Mouse (Mus musculus) CH12.LX (cell line): ENCODE measurements around the gene Ppp1r32. TPM values are rescaled to one million over a fixed set of nuclear protein-coding genes. Genes with fewer than 3 reads are reported as not detected.

Experiments used
- DNase-seq: peaks from one replicate; pipeline ENCODE4 v3.0.0-alpha.2; 2013; ENCODE audit errors: extremely low read depth
- H3K27ac ChIP-seq: 2 replicates; pipeline ENCODE4 v1.5.1; 2012; ENCODE audit warnings: low read depth, mild to moderate bottlenecking, control low read depth, moderate library complexity; ENCODE audit not compliant: insufficient read depth
- H3K27me3 ChIP-seq: replicated peaks from 2 replicates; pipeline ENCODE3; 2012; ENCODE audit warnings: inconsistent platforms
- H3K36me3 ChIP-seq, 2 experiments: replicated peaks in 1 of 2; 2 replicates each; pipeline versions ENCODE3 to v1.6.1; 2012; ENCODE audit warnings: inconsistent platforms in 1 of 2, low read length in 1 of 2, mild to moderate bottlenecking in 1 of 2, mixed read lengths in 1 of 2, moderate library complexity in 1 of 2; ENCODE audit not compliant: control insufficient read depth in 1 of 2, insufficient read depth in 1 of 2
- H3K4me1 ChIP-seq, 2 experiments: 2 replicates each; pipeline ENCODE4 v1.6.1; 2012; ENCODE audit warnings: inconsistent platforms in 1 of 2, moderate library complexity in 1 of 2; ENCODE audit not compliant: insufficient read depth in 2 of 2, control insufficient read depth in 1 of 2
- H3K4me2 ChIP-seq: 2 replicates; pipeline ENCODE4 v1.6.1; 2012; ENCODE audit warnings: low read depth, mild to moderate bottlenecking, control low read depth; ENCODE audit not compliant: poor library complexity, insufficient read depth, severe bottlenecking
- H3K4me3 ChIP-seq, 3 experiments: fragments of 150-350 bp in 1 of 3; sonication (generic) in 1 of 3; replicated peaks in 1 of 3; 2 replicates each; pipeline versions ENCODE3 to v1.5.1; 2011 to 2012; ENCODE audit warnings: low read depth in 2 of 3, low read length in 2 of 3, mild to moderate bottlenecking in 2 of 3, moderate library complexity in 2 of 3, control low read depth in 1 of 3, improper control_type of control experiment in 1 of 3, inconsistent platforms in 1 of 3, mixed read lengths in 1 of 3; ENCODE audit not compliant: poor library complexity in 1 of 3
- H3K79me2 ChIP-seq: replicated peaks from 2 replicates; pipeline ENCODE4 v1.6.1; 2012; ENCODE audit warnings: mild to moderate bottlenecking, moderate library complexity; ENCODE audit not compliant: control insufficient read depth, poor library complexity, insufficient read depth, severe bottlenecking; ENCODE audit errors: extremely low read depth
- H3K9ac ChIP-seq: 2 replicates; pipeline ENCODE4 v1.6.1; 2012; ENCODE audit warnings: low read depth, mild to moderate bottlenecking, control low read depth, moderate library complexity; ENCODE audit not compliant: insufficient read depth
- H3K9me3 ChIP-seq: replicated peaks from 2 replicates; pipeline ENCODE3; 2012; ENCODE audit warnings: low read length, inconsistent platforms, mixed read lengths
- ETS1 ChIP-seq: conservative IDR thresholded peaks from 2 replicates; pipeline ENCODE4 v1.6.1; 2012; ENCODE audit warnings: low read depth, mild to moderate bottlenecking, inconsistent platforms, low read length, improper control_type of control experiment, moderate library complexity
- HCFC1 ChIP-seq: IDR thresholded peaks from 2 replicates; pipeline ENCODE4 v1.6.1; 2012; ENCODE audit warnings: low read depth, mild to moderate bottlenecking, inconsistent platforms, low read length, improper control_type of control experiment
- IRF4 ChIP-seq: IDR thresholded peaks from 2 replicates; pipeline ENCODE4 v1.6.1; 2014; ENCODE audit warnings: low read depth, mild to moderate bottlenecking, inconsistent platforms, low read length, improper control_type of control experiment
- JUN ChIP-seq: IDR thresholded peaks from 2 replicates; pipeline ENCODE4 v1.6.1; 2011; ENCODE audit warnings: low read depth, mild to moderate bottlenecking, low read length, improper control_type of control experiment, moderate library complexity; ENCODE audit not compliant: insufficient read depth
- KAT2A ChIP-seq: IDR thresholded peaks from 2 replicates; pipeline ENCODE4 v1.6.1; 2012; ENCODE audit warnings: low read length, improper control_type of control experiment, inconsistent platforms; ENCODE audit not compliant: insufficient replicate concordance
- MAX ChIP-seq: IDR thresholded peaks from 2 replicates; pipeline ENCODE4 v1.6.1; 2011; ENCODE audit warnings: low read length, improper control_type of control experiment
- MAZ ChIP-seq: IDR thresholded peaks from 2 replicates; pipeline ENCODE4 v1.6.1; 2012; ENCODE audit warnings: low read depth, mild to moderate bottlenecking, inconsistent platforms, low read length, improper control_type of control experiment, moderate library complexity
- MEF2A ChIP-seq: IDR thresholded peaks from 2 replicates; pipeline ENCODE4 v1.6.1; 2014; ENCODE audit warnings: low read depth, mild to moderate bottlenecking, inconsistent platforms, low read length, improper control_type of control experiment, borderline replicate concordance
- MXI1 ChIP-seq: IDR thresholded peaks from 2 replicates; pipeline ENCODE4 v1.6.1; 2011; ENCODE audit warnings: mild to moderate bottlenecking, low read depth, low read length, improper control_type of control experiment
- POLR2A ChIP-seq: IDR thresholded peaks from 2 replicates; pipeline ENCODE4 v1.6.1; 2011; ENCODE audit warnings: low read depth, mild to moderate bottlenecking, improper control_type of control experiment, low read length
- RAD21 ChIP-seq: IDR thresholded peaks from 2 replicates; pipeline ENCODE4 v1.6.1; 2011; ENCODE audit warnings: low read depth, mild to moderate bottlenecking, low read length, improper control_type of control experiment, moderate library complexity
- SMC3 ChIP-seq: IDR thresholded peaks from 2 replicates; pipeline ENCODE4 v1.6.1; 2011; ENCODE audit warnings: low read depth, low read length, improper control_type of control experiment
- TBP ChIP-seq: conservative IDR thresholded peaks from 2 replicates; pipeline ENCODE4 v1.6.1; 2011; ENCODE audit warnings: low read depth, low read length, improper control_type of control experiment
- UBTF ChIP-seq: IDR thresholded peaks from 2 replicates; pipeline ENCODE4 v1.6.1; 2012; ENCODE audit warnings: low read depth, mild to moderate bottlenecking, inconsistent platforms, low read length, improper control_type of control experiment, moderate library complexity
- USF2 ChIP-seq: conservative IDR thresholded peaks from 2 replicates; pipeline ENCODE4 v1.6.1; 2011; ENCODE audit warnings: low read depth, low read length, improper control_type of control experiment
- ZKSCAN1 ChIP-seq: IDR thresholded peaks from 2 replicates; pipeline ENCODE4 v1.6.1; 2012; ENCODE audit warnings: low read depth, inconsistent platforms, low read length, improper control_type of control experiment, borderline replicate concordance
- ZMIZ1 ChIP-seq: IDR thresholded peaks from 2 replicates; pipeline ENCODE4 v1.6.1; 2012; ENCODE audit warnings: low read depth, mild to moderate bottlenecking, inconsistent platforms, low read length, improper control_type of control experiment
- ZNF384 ChIP-seq: IDR thresholded peaks from 2 replicates; pipeline ENCODE4 v1.6.1; 2012; ENCODE audit warnings: low read depth, low read length, improper control_type of control experiment, inconsistent platforms
- dilution Hi-C: fragments of 300-500 bp; cut with MboI; formaldehyde crosslinking; loops from 2 replicates; pipeline ENCODE4 v1.14.3; 2020; ENCODE audit warnings: low sequenced_read_pairs; ENCODE audit not compliant: extremely low pct_unique_long_range_greater_than_20kb, extremely low pct_ligation_motif_present
- in situ Hi-C: fragments of 300-500 bp; cut with MboI; formaldehyde crosslinking; loops from 3 replicates; pipeline ENCODE4 v1.14.3; 2019; ENCODE audit warnings: low sequenced_read_pairs, low pct_ligation_motif_present, low pct_unique_long_range_greater_than_20kb, mixed read lengths
- polyA plus RNA-seq: library from polyadenylated mRNA; unstranded; fragments of >175 nt; gene quantifications from 2 replicates; pipeline ENCODE4 v1.2.1, GENCODE M21; 2012; ENCODE audit warnings: low read depth; ENCODE audit not compliant: insufficient read length
- total RNA-seq, 2 experiments: library from RNA; depleted of rRNA; stranded (reverse); fragments of 300-350 nt in 1 of 2; fragments of >200 nt in 1 of 2; gene quantifications; 2 replicates each; pipeline ENCODE4 v1.2.3; 2012 to 2014

Gene Ppp1r32
- total and polyA plus RNA-seq, 3 experiments = 0.49 TPM; not detected in 2

- no peaks in the 10 kb centered on the region for H3K36me3 ChIP-seq
- no peak overlapping the region for H3K27ac ChIP-seq
- peaks cover 11% of the 10 kb centered on the region for H3K9me3 ChIP-seq
- no peak overlapping the region for H3K4me3 ChIP-seq
- TF ChIP-seq ZMIZ1 = no peak
- TF ChIP-seq POLR2A = no peak
- TF ChIP-seq ZKSCAN1 = no peak
- no peak for TF ChIP-seq MEF2A
- TF ChIP-seq UBTF = no peak
- TF ChIP-seq TBP = no peak
- no peaks in the 10 kb centered on the region for H3K79me2 ChIP-seq
- in situ Hi-C loops (no loop called here), dilution Hi-C loops (no loop called here)
- no peak for DNase-seq
- H3K9ac ChIP-seq = no peak overlapping the region
- peaks cover 56% of the 10 kb centered on the region for H3K27me3 ChIP-seq
- H3K4me2 ChIP-seq = no peak overlapping the region
- H3K4me1 ChIP-seq = no peaks in the 10 kb centered on the region
These were observed 27.3 kb downstream of the Ppp1r32 start for GRCm38 (mm10) chr19:10455437-10455806.

DNA sequence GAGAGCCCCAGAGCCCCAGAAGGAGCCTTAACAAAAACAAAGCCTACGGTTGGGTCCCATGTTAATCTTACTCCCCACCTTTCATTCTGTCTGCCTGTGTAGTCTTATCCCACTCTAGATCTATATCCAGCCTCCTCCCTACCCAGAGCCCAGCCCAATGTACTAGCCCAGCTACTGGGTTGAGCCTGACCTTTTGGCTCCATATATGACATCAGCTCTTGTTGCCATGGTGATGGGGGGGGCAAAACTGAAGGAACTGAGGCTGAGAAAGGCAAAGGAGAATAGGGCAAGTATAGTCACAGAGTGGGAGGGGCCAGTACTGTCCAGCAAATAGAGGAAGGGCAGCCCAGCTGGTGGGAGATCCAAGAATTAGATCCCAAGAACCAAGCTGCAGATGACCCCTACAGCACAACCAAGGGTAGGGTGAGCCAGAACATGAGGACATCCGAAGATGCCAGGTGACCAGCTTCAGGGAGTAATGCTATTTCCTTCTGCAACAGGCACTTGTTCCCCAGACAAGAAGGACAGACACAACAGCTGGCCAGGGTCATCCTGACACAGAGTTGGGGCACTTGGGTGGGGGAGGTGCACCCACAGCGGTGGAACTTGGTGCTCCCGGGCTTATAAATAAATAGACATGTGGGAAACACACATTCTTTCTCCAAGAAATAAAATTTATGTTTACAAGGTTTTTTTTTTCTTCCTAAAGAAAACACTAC, 27.9 kb downstream of the Ppp1r32 start:
- DNase-seq = no peak
- no peak overlapping the region for H3K9ac ChIP-seq
- dilution Hi-C loops = no loop called here
- H3K4me3 ChIP-seq = no peak overlapping the region
- no peaks in the 10 kb centered on the region for H3K4me1 ChIP-seq
- TF ChIP-seq HCFC1 = no peak
- no peak for TF ChIP-seq SMC3
- no peak for TF ChIP-seq MAZ
- TF ChIP-seq JUN = no peak
- TF ChIP-seq ZNF384 = no peak
- no peak for TF ChIP-seq ZMIZ1
- TF ChIP-seq ZKSCAN1 = no peak
- TF ChIP-seq KAT2A = no peak
- no peak for TF ChIP-seq RAD21
- no peak for TF ChIP-seq MAX
- TF ChIP-seq USF2 = no peak
- TF ChIP-seq MXI1 = no peak
- TF ChIP-seq IRF4 = no peak
- no peak for TF ChIP-seq ETS1
- no peaks in the 10 kb centered on the region for H3K79me2 ChIP-seq
- no peak overlapping the region for H3K4me2 ChIP-seq
- H3K36me3 ChIP-seq = no peaks in the 10 kb centered on the region
- peaks cover 56% of the 10 kb centered on the region for H3K27me3 ChIP-seq
- no peak overlapping the region for H3K27ac ChIP-seq
- in situ Hi-C loops = loop anchor here (5.0 kb wide), 1 partner anchor 32 kb away; no protein-coding TSS in a partner anchor
- peaks cover 11% of the 10 kb centered on the region for H3K9me3 ChIP-seq
